Mouse (Mus musculus) retina, postnatal 7 days (tissue): ENCODE measurements at regions not wholly inside any gene's neighbourhood (a gene's known extent, or its start where the extent isn't known, plus 50 kb on each side); places are given as distances from the start of the nearest gene placed in this dataset.
A peak's percentile ranks its signal among the peaks of the same experiment; 100 is the strongest.

Experiments
- DNase-seq: peaks from one replicate; pipeline ENCODE4 v3.0.0-alpha.2; 2012; ENCODE audit warnings: low read depth, low spot score

- DNase-seq, result no peak
These were observed 420.8 kb upstream of the Lcorl start for GRCm38 (mm10) chr5:46278190-46278589.

- no peak for DNase-seq
These were observed 399.3 kb upstream of the Lcorl start for GRCm38 (mm10) chr5:46256730-46257129.

DNA sequence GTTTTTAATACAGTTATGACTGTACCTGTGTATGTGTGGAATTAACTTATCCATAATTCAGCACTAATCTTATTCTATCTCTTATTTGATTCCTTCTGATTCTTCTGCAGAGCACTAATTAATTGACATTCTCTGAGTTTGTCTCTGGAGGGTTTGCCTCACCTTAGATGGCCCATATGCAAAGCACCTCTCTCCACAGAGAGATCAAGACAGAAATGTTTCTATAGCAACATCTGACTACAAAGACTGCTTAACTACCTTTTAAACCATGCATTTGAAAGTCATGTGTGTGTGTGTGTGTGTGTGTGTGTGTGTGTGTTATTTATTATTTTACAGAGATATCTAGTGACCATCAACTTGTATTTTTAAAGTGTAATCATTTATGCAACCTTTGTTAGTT lies 396.5 kb upstream of the Lcorl start:
- DNase-seq, result no peak

DNA sequence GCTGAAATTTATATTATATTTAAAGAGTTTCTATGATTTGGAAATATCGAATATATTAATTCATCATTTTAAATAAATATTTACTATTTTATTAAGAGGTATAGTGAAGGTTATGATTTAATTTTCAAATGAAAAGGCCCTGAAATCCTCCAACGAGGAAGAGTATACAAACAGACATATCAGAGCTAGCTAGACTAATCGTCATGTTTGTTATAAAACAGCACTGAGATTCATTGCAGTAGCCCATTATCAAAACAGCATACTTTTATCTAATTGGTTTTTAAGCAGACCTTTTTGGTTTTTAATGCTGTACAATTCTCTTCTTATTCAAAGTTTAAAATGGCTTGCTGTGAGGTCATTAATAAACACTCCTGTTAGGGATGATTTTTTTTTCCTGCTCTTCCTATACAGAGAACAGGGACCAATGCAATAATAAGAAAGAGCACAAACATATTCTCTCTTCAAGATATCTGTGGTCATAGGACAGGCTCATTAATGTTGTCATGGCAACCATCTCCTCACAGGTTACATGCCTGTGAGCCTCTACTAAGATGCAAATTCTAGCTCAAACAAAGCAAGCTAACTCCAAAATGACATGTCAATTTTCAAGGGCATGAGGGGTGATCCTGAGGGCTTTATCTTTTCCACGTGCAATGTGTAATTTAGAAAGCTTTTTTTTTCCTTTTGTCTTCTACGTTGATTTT lies 378.1 kb upstream of the Lcorl start:
- DNase-seq, result no peak

- DNase-seq, result peak; percentile 16
These were observed 375.4 kb upstream of the Lcorl start for GRCm38 (mm10) chr5:46232780-46233179.

DNA sequence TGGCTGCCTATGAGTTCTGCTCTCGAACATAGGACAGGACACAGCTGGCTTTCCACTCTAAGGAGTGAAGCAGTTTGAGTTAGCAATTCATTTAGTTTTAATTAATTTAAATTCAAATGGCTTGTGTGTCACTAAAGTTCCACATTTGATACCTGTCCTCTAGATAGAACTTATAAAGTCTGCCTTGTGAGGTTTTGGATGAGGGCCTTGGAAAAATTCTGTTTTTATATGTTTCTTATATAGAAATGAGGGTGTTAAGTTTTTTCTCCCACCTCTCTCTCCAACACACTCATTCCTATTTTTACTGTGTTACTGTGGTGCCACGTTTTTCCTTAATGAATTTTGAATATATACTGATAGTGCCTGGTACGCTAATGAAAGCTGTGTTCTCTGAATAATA lies 371.3 kb upstream of the Lcorl start:
- no peak for DNase-seq

DNA sequence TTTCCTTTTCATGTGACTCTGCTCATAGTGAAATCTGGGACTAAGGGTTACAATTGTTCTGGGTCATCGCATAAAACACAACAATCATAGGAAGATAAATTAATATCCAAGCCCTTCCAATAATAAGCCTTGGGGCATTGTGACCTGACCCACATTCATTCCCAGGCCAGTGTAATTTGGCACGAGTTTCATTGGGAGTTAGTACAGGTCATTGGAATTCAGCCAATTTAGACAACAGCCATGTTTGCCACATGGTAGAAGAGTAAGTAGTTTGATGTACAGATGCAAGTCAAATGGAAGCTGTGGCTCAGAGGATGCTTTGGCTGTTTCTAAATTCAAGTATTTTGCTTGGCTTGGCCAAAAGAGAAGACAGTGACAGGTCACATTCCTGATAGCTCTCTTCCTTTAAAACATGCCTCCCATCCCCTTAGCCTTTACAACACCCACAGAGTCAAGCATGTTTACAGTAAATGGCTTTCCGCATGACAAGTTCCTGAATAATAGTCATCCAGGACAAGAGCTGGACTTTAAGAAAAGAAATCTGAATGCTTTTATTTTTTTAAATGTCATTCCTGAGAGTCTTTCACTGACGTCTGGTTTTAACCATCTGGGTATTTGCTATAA lies 355.5 kb upstream of the Lcorl start:
- no peak for DNase-seq

DNA sequence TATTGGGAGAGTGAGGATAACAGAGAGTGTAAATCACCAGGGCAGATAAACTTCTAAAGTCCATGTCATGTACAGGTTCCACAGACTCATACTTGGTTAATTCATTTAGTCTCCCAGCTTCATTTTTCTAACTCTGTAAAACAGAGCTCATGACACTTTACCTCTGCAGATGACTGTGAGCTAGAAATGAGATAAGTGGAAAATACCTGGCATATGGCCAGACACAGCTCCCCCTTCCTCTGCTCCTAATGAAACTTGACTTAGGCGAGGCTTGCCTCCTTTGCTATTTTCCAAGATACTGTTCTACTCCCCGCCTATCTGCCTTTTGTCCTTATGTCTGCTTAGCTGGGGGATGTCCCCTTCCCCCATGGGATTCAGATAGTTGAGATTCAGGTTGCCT lies 351.7 kb upstream of the Lcorl start:
- no peak for DNase-seq

GRCm38 (mm10) chr5:46203744-46204143 lies 346.3 kb upstream of the Lcorl start:
- no peak for DNase-seq

GRCm38 (mm10) chr5:46202457-46202772 lies 345.0 kb upstream of the Lcorl start:
- no peak for DNase-seq

GRCm38 (mm10) chr5:46201639-46202456 lies 344.4 kb upstream of the Lcorl start:
- DNase-seq, result peak; percentile 19

- DNase-seq, result no peak
These were observed 329.5 kb upstream of the Lcorl start for GRCm38 (mm10) chr5:46186908-46187307.

- no peak for DNase-seq
These were observed 324.7 kb upstream of the Lcorl start for GRCm38 (mm10) chr5:46182157-46182556.

- no peak for DNase-seq
These were observed 314.9 kb upstream of the Lcorl start for GRCm38 (mm10) chr5:46172315-46172714.

- no peak for DNase-seq
These were observed 303.4 kb upstream of the Lcorl start for GRCm38 (mm10) chr5:46160774-46161173.

GRCm38 (mm10) chr5:46151973-46152372 lies 294.6 kb upstream of the Lcorl start:
- no peak for DNase-seq

DNA sequence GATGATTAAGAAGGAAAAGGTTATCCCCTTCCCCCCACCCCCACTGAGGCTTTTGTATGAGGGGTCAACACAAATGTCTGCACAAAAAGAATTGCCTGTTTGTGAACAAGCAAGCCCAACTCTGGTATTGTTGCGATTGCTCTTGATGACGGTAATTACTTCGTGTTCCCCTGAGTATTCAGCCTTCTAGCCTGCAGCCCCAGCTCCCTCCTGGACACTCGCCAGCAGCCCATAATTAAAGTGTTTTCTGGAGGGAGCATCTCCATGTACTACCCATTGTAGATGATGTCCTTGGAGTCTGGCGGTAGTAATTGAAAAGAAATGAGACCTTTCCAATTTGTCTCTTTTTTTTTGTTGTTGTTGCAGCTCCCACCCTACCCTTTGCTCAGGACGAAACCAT lies 293.4 kb upstream of the Lcorl start:
- DNase-seq, result no peak

GRCm38 (mm10) chr5:46149851-46150615 lies 292.6 kb upstream of the Lcorl start:
- DNase-seq, result no peak

DNA sequence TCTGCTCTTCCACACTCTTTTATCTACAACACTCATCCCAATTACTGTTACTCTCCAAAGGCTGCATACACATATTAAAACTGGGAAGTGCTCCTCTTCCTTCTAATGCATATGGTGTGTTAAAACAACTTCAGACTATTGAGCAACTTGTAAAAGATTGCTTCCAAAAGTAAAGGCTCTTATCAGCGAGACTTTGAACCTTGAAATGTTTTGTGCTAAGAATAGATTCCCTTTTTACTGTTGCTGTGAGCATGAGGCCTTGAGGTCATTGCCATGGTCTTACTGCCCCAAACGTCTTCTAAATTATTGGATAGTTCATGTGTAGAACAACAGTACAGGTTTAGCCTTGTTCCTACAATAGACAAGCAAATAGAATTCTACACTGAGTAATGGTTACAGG lies 281.6 kb upstream of the Lcorl start:
- DNase-seq, result no peak

DNA sequence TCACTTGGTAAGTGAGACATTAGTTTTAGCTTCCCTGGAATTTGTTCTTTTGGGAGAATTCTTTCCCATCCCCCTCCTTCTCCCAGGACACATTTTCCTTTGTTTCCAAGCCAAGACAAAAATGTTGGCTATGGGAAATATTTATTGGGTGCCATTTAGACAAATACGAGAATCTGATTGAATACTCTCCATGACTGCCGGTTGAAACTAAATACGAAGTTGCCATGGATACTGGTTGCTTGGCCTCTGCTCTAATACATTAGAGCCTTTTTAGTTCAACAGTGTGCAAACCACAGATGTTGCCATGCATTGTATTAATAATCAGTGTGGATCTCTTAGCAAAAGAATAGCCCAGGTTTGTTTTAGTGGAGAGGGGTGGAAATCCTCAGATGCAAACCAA lies 280.3 kb upstream of the Lcorl start:
- no peak for DNase-seq

GRCm38 (mm10) chr5:46108020-46108419 lies 250.6 kb upstream of the Lcorl start:
- DNase-seq, result no peak

DNA sequence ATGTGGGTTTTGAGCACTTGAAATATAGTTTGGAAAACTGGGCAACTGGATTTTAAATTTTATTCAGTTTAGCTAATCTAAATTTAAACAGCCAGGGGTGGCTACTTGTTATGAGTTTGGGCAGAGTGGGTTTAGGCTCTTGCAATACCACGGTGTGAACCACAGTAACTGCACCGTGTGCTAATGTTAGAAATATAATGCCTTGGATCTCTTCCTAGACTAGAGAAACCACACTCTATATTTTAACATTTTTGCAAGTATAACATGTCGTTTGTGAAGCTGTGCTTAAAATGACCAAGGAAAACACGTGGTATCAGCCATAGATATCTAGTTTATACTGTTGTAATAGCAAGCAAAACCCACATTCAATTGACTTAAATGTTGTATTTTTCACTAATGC lies 245.9 kb upstream of the Lcorl start:
- no peak for DNase-seq
